Mouse (Mus musculus) mesoderm, embryonic 11.5 days (tissue): ENCODE measurements around the gene Klhl11.
A peak's percentile ranks its signal among the peaks of the same experiment; 100 is the strongest.

Experiments
- DNase-seq: peaks from one replicate; pipeline ENCODE4 v3.0.0-alpha.2; 2012; ENCODE audit warnings: low read depth, low spot score

Gene Klhl11

GRCm38 (mm10) chr11:100472197-100472934 is at the start of gene Klhl11:
Gene Klhl11 (minus strand): TSS chr11:100472741.
- DNase-seq, result peak; percentile 98

- DNase-seq, result no peak
These were observed 48.3 kb upstream of the Klhl11 start for GRCm38 (mm10) chr11:100520838-100521237.

- DNase-seq, result no peak
These were observed 46.6 kb upstream of the Klhl11 start for GRCm38 (mm10) chr11:100519188-100519587.

- no peak for DNase-seq
These were observed 45.6 kb upstream of the Klhl11 start for GRCm38 (mm10) chr11:100518188-100518591.

GRCm38 (mm10) chr11:100516291-100516690 is 43.8 kb upstream of the Klhl11 start:
- DNase-seq, result no peak

- DNase-seq, result no peak
These were observed 43.2 kb upstream of the Klhl11 start for GRCm38 (mm10) chr11:100515789-100516188.

GRCm38 (mm10) chr11:100515061-100515460 is 42.5 kb upstream of the Klhl11 start:
- DNase-seq, result no peak

- no peak for DNase-seq
These were observed 41.2 kb upstream of the Klhl11 start for GRCm38 (mm10) chr11:100513716-100514115.

GRCm38 (mm10) chr11:100512384-100512783 is 39.8 kb upstream of the Klhl11 start:
- no peak for DNase-seq

- DNase-seq, result no peak
These were observed 38.0 kb upstream of the Klhl11 start for GRCm38 (mm10) chr11:100510556-100510955.

GRCm38 (mm10) chr11:100505997-100506396 is 33.5 kb upstream of the Klhl11 start:
- DNase-seq, result no peak

- DNase-seq, result no peak
These were observed 32.6 kb upstream of the Klhl11 start for GRCm38 (mm10) chr11:100504990-100505660.

- DNase-seq, result no peak
These were observed 28.8 kb upstream of the Klhl11 start for GRCm38 (mm10) chr11:100501321-100501720.

GRCm38 (mm10) chr11:100500651-100501050 is 28.1 kb upstream of the Klhl11 start:
- DNase-seq, result no peak

- no peak for DNase-seq
These were observed 27.7 kb upstream of the Klhl11 start for GRCm38 (mm10) chr11:100500241-100500640.

GRCm38 (mm10) chr11:100493771-100494170 is 21.2 kb upstream of the Klhl11 start:
- no peak for DNase-seq

GRCm38 (mm10) chr11:100490951-100491350 is 18.4 kb upstream of the Klhl11 start:
- DNase-seq, result no peak

GRCm38 (mm10) chr11:100485801-100486538 is 13.4 kb upstream of the Klhl11 start:
- peak; percentile 29 for DNase-seq

- no peak for DNase-seq
These were observed 11.9 kb upstream of the Klhl11 start for GRCm38 (mm10) chr11:100484461-100484860.

- DNase-seq, result no peak
These were observed 6.6 kb upstream of the Klhl11 start for GRCm38 (mm10) chr11:100479152-100479551.

- DNase-seq, result no peak
These were observed 3.7 kb upstream of the Klhl11 start for GRCm38 (mm10) chr11:100476281-100476680.

- DNase-seq, result no peak
These were observed 374 bp upstream of the Klhl11 start for GRCm38 (mm10) chr11:100472935-100473295.
